Mouse (Mus musculus): Measurements from ENCODE around the gene Prickle4.

- no peak for TF ChIP-seq POLR2AphosphoS5 (IDR thresholded peaks at IDR 0.05; ENCODE audit: insufficient replicate concordance, low read depth, low read length)
- no peak for TF ChIP-seq CTCF (IDR thresholded peaks at IDR 0.05; ENCODE audit: low read depth, low read length)
- TF ChIP-seq TAL1 (conservative IDR thresholded peaks at IDR 0.05; ENCODE audit: low read depth, low read length) = no peak
Observed at GRCm38 (mm10) chr17:47710036-47710435, 15.5 kb upstream of the Prickle4 start.

Data from G1E (cell line).